Comparison of ENCODE assay signal across 29 mouse cellular contexts in the genomic region with DNA sequence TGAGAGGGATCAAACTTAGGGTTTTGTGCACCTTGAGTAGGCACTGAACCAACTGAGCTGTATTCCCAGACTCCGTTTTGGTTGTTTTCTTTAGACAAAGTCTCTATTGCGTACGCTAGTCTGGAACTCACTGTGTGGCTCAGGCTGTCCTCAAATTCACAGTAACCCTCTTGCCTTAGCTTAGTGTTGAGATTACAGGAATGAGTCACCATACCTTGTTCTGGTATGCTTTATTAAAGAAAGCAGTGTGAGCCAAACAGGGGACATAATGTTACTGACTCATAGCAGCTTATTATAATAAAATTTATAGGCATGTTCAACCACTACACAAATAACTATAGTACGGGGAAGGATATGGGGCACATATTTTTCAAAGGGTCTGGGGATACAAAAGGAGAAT. TPM values are rescaled to one million over a fixed set of nuclear protein-coding genes. Genes with fewer than 3 reads are reported as not detected.
A peak's percentile ranks its signal among the peaks of the same experiment; 100 is the strongest.
DNase-seq lines count a peak whose midpoint lies in the region; ATAC-seq and TF ChIP-seq lines count a peak whose summit lies in the region.
"Had no signal": no experiment of that assay in that cellular context is flagged by ENCODE, and none has a peak within 500 bp of the region (broad histone marks: within the 10 kb centered on the region; RNA-seq: fewer than 3 reads in every experiment).

No protein-coding gene starts in this region.

- no peak overlapping the region for H3ac ChIP-seq in myocyte (ENCODE audit: control insufficient read depth, insufficient read length)

- 89% methylated on average over 4 of the region's 4 CpGs for WGBS in hindbrain, postnatal 0 days

- DNase-seq in 3134 (ENCODE audit: extremely low read depth, insufficient read length, low spot score) (peak; percentile 31), 3T3-L1 (ENCODE audit: low read depth, low spot score) (peak; percentile 79), NIH3T3 (ENCODE audit: low read depth) (peak; percentile 67)
- DNase-seq in hindbrain, postnatal 0 days (ENCODE audit: low spot score), result no peak
- no peak for DNase-seq in urinary bladder, postnatal 4 days (ENCODE audit: low spot score in 2 of 2)
- no peak for DNase-seq in kidney, adult 11 months
- DNase-seq: adrenal gland, adult 2 months; adrenal gland, postnatal 10 days; adrenal gland, postnatal 25 days; cerebellum, adult 11-12 months; cerebellum, adult 2 months; cerebellum, adult 9-10 months; cerebellum, postnatal 10 days; cerebellum, postnatal 25 days; forebrain, postnatal 0 days had no signal

- no peak overlapping the region for H3K4me3 ChIP-seq in myocyte
- H3K4me3 ChIP-seq in hindbrain, postnatal 0 days (ENCODE audit: low read length), result no peak overlapping the region
- H3K4me3 ChIP-seq: embryonic facial prominence, embryonic 13.5 days; embryonic facial prominence, embryonic 15.5 days; forebrain, embryonic 13.5 days; forebrain, embryonic 15.5 days had no signal

- H3K36me3 ChIP-seq in myocyte (ENCODE audit: control insufficient read depth, insufficient read depth), result no peaks in the 10 kb centered on the region
- H3K36me3 ChIP-seq in hindbrain, postnatal 0 days (ENCODE audit: insufficient read depth, low read length), result no peaks in the 10 kb centered on the region
- H3K36me3 ChIP-seq: embryonic facial prominence, embryonic 13.5 days; embryonic facial prominence, embryonic 15.5 days; forebrain, embryonic 15.5 days; G1E had no signal

- no peaks in the 10 kb centered on the region for H3K4me1 ChIP-seq in hindbrain, postnatal 0 days (ENCODE audit: insufficient read depth, low read length)

- no peak overlapping the region for H3K27ac ChIP-seq in hindbrain, postnatal 0 days
- H3K27ac ChIP-seq: embryonic facial prominence, embryonic 13.5 days; embryonic facial prominence, embryonic 15.5 days; forebrain, embryonic 13.5 days; forebrain, embryonic 15.5 days had no signal

- peak overlapping the region; percentile 40 for H3K4me2 ChIP-seq in myocyte (ENCODE audit: low read depth)
- no peak overlapping the region for H3K4me2 ChIP-seq in hindbrain, postnatal 0 days (ENCODE audit: low read depth, low read length)
- H3K4me2 ChIP-seq: embryonic facial prominence, embryonic 13.5 days; embryonic facial prominence, embryonic 15.5 days; forebrain, embryonic 13.5 days; forebrain, embryonic 15.5 days had no signal

- TF ChIP-seq CTCF in hindbrain, postnatal 0 days (IDR thresholded peaks at IDR 0.05; ENCODE audit: low read depth), result no peak

- H3K9ac ChIP-seq in hindbrain, postnatal 0 days (replicated peaks; ENCODE audit: low read length), result no peak overlapping the region
- H3K9ac ChIP-seq: embryonic facial prominence, embryonic 13.5 days; embryonic facial prominence, embryonic 15.5 days; forebrain, embryonic 13.5 days; forebrain, embryonic 15.5 days; forebrain, postnatal 0 days had no signal

- ATAC-seq in cerebellum, adult (ENCODE audit: insufficient number of reproducible peaks, low FRiP score, low TSS enrichment), result no peak
- ATAC-seq in hindbrain, postnatal 0 days, result no peak
- ATAC-seq: CD4-positive, CD25-positive, alpha-beta regulatory T cell, adult 4 months; forebrain, embryonic 13.5 days; forebrain, embryonic 15.5 days; forebrain, postnatal 0 days had no signal

- TF ChIP-seq POLR2A in myocyte (IDR thresholded peaks at IDR 0.05; ENCODE audit: insufficient read length, low read depth), result no peak

- H3K9me3 ChIP-seq in hindbrain, postnatal 0 days (ENCODE audit: low read length), result no peaks in the 10 kb centered on the region
- H3K9me3 ChIP-seq: embryonic facial prominence, embryonic 13.5 days; embryonic facial prominence, embryonic 15.5 days; forebrain, embryonic 13.5 days; forebrain, embryonic 15.5 days; G1E had no signal

- no peaks in the 10 kb centered on the region for H3K79me2 ChIP-seq in myocyte (ENCODE audit: control insufficient read depth, insufficient read depth)

- no peaks in the 10 kb centered on the region for H3K27me3 ChIP-seq in myocyte (ENCODE audit: control insufficient read depth, insufficient read depth, insufficient read length)
- H3K27me3 ChIP-seq in hindbrain, postnatal 0 days (ENCODE audit: insufficient read depth, low read length), result no peaks in the 10 kb centered on the region
- H3K27me3 ChIP-seq: CH12.LX; embryonic facial prominence, embryonic 13.5 days; embryonic facial prominence, embryonic 15.5 days; forebrain, embryonic 13.5 days; forebrain, embryonic 15.5 days had no signal

TF ChIP-seq in myocyte, 11 proteins besides CTCF, POLR2A, EP300 and RAD21:
- TF ChIP-seq MYOG (IDR thresholded peaks at IDR 0.05; ENCODE audit: control insufficient read depth in 1 of 3, insufficient read depth in 1 of 3, insufficient read length in 2 of 3, low read depth in 2 of 3), result no peak

RNA-seq across cellular contexts. Expression of gene Snd1, which starts 0.7 kb away (rescaled TPM):
- 190 TPM for polyA plus RNA-seq in myocyte (2012; fragmentation: generic; extraction: Trizol)
- 76.1 and 85.5 TPM in 2 replicates for total RNA-seq in hindbrain, postnatal 0 days (2014; rRNA removed)
- polyA plus RNA-seq in hindbrain, postnatal 0 days (2015; fragmentation: Nextera tagmentation; extraction: Ambion mirVana), result 63.0 and 67.6 TPM in 2 replicates

RNA-seq across cellular contexts. Expression of gene Pax4, which starts 25.1 kb away (rescaled TPM):
- polyA plus RNA-seq in myocyte (2012; fragmentation: generic; extraction: Trizol), result not detected
- not detected in 2 replicates for total RNA-seq in hindbrain, postnatal 0 days (2014; rRNA removed)
- 0.20 and 0.23 TPM in 2 replicates for polyA plus RNA-seq in hindbrain, postnatal 0 days (2015; fragmentation: Nextera tagmentation; extraction: Ambion mirVana)
- total RNA-seq: adrenal gland, adult 2 months; adrenal gland, postnatal 10 days; adrenal gland, postnatal 25 days; adrenal gland, postnatal 4 days; CH12.LX; G1E had no signal
- polyA plus RNA-seq: adrenal gland, adult 2 months; brain, embryonic 14.5 days; CD4-positive, CD25-positive, alpha-beta regulatory T cell, adult 4 months; cerebellum, adult 2 months; embryonic facial prominence, embryonic 11.5 days; embryonic facial prominence, embryonic 13.5 days; embryonic facial prominence, embryonic 15.5 days; forebrain, embryonic 11.5 days; forebrain, embryonic 13.5 days; G1E had no signal

RNA-seq across cellular contexts. Expression of gene Gcc1, which starts 46.0 kb away (rescaled TPM):
- polyA plus RNA-seq in myocyte (2012; fragmentation: generic; extraction: Trizol), result 6.7 TPM
- 15.7 and 20.2 TPM in 2 replicates for total RNA-seq in hindbrain, postnatal 0 days (2014; rRNA removed)
- polyA plus RNA-seq in hindbrain, postnatal 0 days (2015; fragmentation: Nextera tagmentation; extraction: Ambion mirVana), result 7.7 and 8.7 TPM in 2 replicates

RNA-seq across cellular contexts. Expression of gene Fscn3, which starts 46.6 kb away (rescaled TPM):
- polyA plus RNA-seq in myocyte (2012; fragmentation: generic; extraction: Trizol), result not detected
- not detected in 2 replicates for total RNA-seq in hindbrain, postnatal 0 days (2014; rRNA removed)
- polyA plus RNA-seq in hindbrain, postnatal 0 days (2015; fragmentation: Nextera tagmentation; extraction: Ambion mirVana), result not detected in 2 replicates
- total RNA-seq: adrenal gland, adult 2 months; adrenal gland, postnatal 25 days; adrenal gland, postnatal 4 days; CH12.LX; G1E had no signal
- polyA plus RNA-seq: adrenal gland, adult 2 months; CD4-positive, CD25-positive, alpha-beta regulatory T cell, adult 4 months; cortical plate, adult 2 months; embryonic facial prominence, embryonic 11.5 days; embryonic facial prominence, embryonic 13.5 days; embryonic facial prominence, embryonic 15.5 days; forebrain, embryonic 11.5 days; forebrain, embryonic 13.5 days; forebrain, embryonic 15.5 days; forebrain, postnatal 0 days; G1E had no signal

RNA-seq across cellular contexts. Expression of gene Arf5, which starts 50.9 kb away (rescaled TPM):
- 209 TPM for polyA plus RNA-seq in myocyte (2012; fragmentation: generic; extraction: Trizol)
- total RNA-seq in hindbrain, postnatal 0 days (2014; rRNA removed), result 397 and 402 TPM in 2 replicates
- 458 and 482 TPM in 2 replicates for polyA plus RNA-seq in hindbrain, postnatal 0 days (2015; fragmentation: Nextera tagmentation; extraction: Ambion mirVana)

Comparison
In these comparisons a context has a peak if more than half of its experiments do, and no peak if none do; other contexts are left out.
1. DNase-seq: peak in 3134 (single experiment), 3T3-L1 (single experiment) and NIH3T3 (single experiment); none in hindbrain, postnatal 0 days (single experiment), urinary bladder, postnatal 4 days (0 of 2) and kidney, adult 11 months (single experiment).